Mouse (Mus musculus) intestine, embryonic 15.5 days (tissue): ENCODE data around the gene Igf2bp1. TPM values are rescaled to one million over a fixed set of nuclear protein-coding genes. Genes with fewer than 3 reads are reported as not detected.

Experiments
- ATAC-seq: fragments of 200-750 bp; cut with Nextera tagmentation; 2 replicates; pipeline ENCODE4 v1.8.0; 2017; ENCODE audit warnings: moderate TSS enrichment, moderate library complexity
- H3K27ac ChIP-seq: fragments of 300-500 bp; sonication (generic); 2 replicates; pipeline ENCODE4 v1.5.1; 2015; ENCODE audit warnings: mild to moderate bottlenecking, inconsistent platforms
- H3K27me3 ChIP-seq: fragments of 300-500 bp; sonication (generic); replicated peaks from 2 replicates; pipeline ENCODE4 v1.6.1; 2015; ENCODE audit warnings: inconsistent platforms
- H3K36me3 ChIP-seq: fragments of 300-500 bp; sonication (generic); 2 replicates; pipeline ENCODE4 v1.6.1; 2015; ENCODE audit warnings: inconsistent platforms
- H3K4me1 ChIP-seq: fragments of 300-500 bp; sonication (generic); replicated peaks from 2 replicates; pipeline ENCODE4 v1.6.1; 2015; ENCODE audit warnings: inconsistent platforms
- H3K4me2 ChIP-seq: fragments of 300-500 bp; sonication (generic); replicated peaks from 2 replicates; pipeline ENCODE4 v1.6.1; 2015; ENCODE audit warnings: mild to moderate bottlenecking, inconsistent platforms
- H3K4me3 ChIP-seq: fragments of 300-500 bp; sonication (generic); replicated peaks from 2 replicates; pipeline ENCODE4 v1.5.1; 2015; ENCODE audit warnings: inconsistent platforms
- H3K9ac ChIP-seq: fragments of 300-500 bp; sonication (generic); 2 replicates; pipeline ENCODE4 v1.6.1; 2015; ENCODE audit warnings: inconsistent platforms
- H3K9me3 ChIP-seq: fragments of 300-500 bp; sonication (generic); 2 replicates; pipeline ENCODE4 v1.6.1; 2016; ENCODE audit warnings: inconsistent platforms
- WGBS: fragments of 180-500 bp; shearing (Covaris S2); methylation state at CpG from one replicate; pipeline ENCODE4 v1.1.7; 2015; 5-methylcytosine and 5-hydroxymethylcytosine counted together
- polyA plus RNA-seq: library from polyadenylated mRNA; unstranded; fragments of >200 nt; fragmentation: Nextera tagmentation; extraction: Ambion mirVana; gene quantifications from 2 replicates; pipeline ENCODE4 v1.2.1, GENCODE M21; 2015

The Igf2bp1 gene
- polyA plus RNA-seq, 1 experiment from 2014 or later, result 42.8 TPM

DNA sequence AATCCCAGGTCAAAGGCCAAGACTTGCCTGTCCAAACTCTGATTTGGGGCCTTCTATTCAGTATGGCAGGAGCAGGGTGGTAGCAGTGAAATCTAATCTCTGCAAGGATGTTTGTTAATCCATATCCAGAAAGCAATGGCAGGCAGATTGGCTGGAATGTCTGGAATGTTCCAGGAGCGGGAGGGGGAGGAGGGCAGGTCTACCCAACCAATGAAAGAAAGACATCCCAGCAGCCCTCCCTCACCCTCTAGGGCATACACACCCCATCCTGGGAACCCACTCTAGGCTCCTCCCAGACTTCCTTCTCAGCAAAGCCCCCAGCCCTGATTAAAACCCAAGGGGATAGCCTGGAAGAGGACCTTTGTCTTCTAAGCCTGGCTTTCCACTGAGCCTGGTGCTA lies 23.3 kb downstream of the Igf2bp1 start:
- Histone ChIP-seq H3K4me3 (no peak overlapping the region), H3K9me3 (no peaks in the 10 kb centered on the region), H3K9ac (no peak overlapping the region), H3K4me2 (0 out of 2 replicates have a peak overlapping the region, but pooled peaks have one; percentile 3), H3K36me3 (0 out of 2 replicates have a peak, but pooled peaks cover 4% of the 10 kb centered on the region), H3K4me1 (peaks cover 22% of the 10 kb centered on the region), H3K27me3 (no peaks in the 10 kb centered on the region), H3K27ac (peak overlapping the region; percentile 44)
- WGBS, result 13% methylated on average over 1 of the region's 1 CpGs
- peak; percentile 54 for ATAC-seq

DNA sequence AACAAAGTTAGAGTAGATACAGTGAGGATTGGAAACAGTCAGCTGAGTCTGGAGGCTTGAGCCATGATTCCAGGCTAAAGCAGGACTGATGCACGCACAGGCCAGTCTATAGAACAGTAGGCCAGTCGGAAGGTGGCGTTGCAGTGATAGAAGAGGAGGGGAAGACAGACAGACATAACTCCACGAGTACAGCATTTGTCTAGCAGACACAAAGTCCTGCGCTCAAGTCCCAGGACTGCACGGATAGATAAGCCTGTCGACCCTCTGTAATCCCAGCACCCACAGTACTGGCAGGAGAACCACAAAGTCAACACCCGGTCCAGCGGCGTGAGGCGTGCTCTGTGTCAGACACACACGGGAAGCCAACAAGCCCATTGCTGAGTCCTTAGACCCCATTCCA lies 23.9 kb downstream of the Igf2bp1 start:
- 0 out of 2 replicates have a peak, but pooled peaks have one; percentile 4 for ATAC-seq
- H3K36me3 ChIP-seq, result peaks cover 6% of the 10 kb centered on the region
- H3K4me3 ChIP-seq, result no peak overlapping the region
- no peak overlapping the region for H3K9ac ChIP-seq
- WGBS, result 63% methylated on average over 12 of the region's 12 CpGs
- H3K9me3 ChIP-seq, result no peaks in the 10 kb centered on the region
- H3K27ac ChIP-seq, result peak overlapping the region; percentile 44; the same call in 1 of the 2 replicates
- peaks cover 22% of the 10 kb centered on the region for H3K4me1 ChIP-seq
- 0 out of 2 replicates have a peak overlapping the region, but pooled peaks have one; percentile 10 for H3K4me2 ChIP-seq
- H3K27me3 ChIP-seq, result no peaks in the 10 kb centered on the region

GRCm38 (mm10) chr11:95980762-95981418 lies 24.9 kb downstream of the Igf2bp1 start:
- Histone ChIP-seq H3K4me2 (no peak overlapping the region), H3K4me3 (no peak overlapping the region), H3K9me3 (no peaks in the 10 kb centered on the region), H3K27me3 (no peaks in the 10 kb centered on the region), H3K36me3 (peaks cover 15% of the 10 kb centered on the region), H3K4me1 (peaks cover 22% of the 10 kb centered on the region), H3K27ac (no peak overlapping the region), H3K9ac (no peak overlapping the region)
- WGBS, result 61% methylated on average over 8 of the region's 8 CpGs
- ATAC-seq, result peak; percentile 37; the same call in 1 of the 2 replicates

- Histone ChIP-seq H3K27me3 (no peaks in the 10 kb centered on the region), H3K9ac (no peak overlapping the region), H3K9me3 (no peaks in the 10 kb centered on the region), H3K36me3 (peaks cover 34% of the 10 kb centered on the region), H3K4me3 (no peak overlapping the region), H3K27ac (no peak overlapping the region), H3K4me2 (no peak overlapping the region), H3K4me1 (peaks cover 16% of the 10 kb centered on the region)
- WGBS, result 85% methylated on average over 3 of the region's 3 CpGs
- ATAC-seq, result no peak
Observed at GRCm38 (mm10) chr11:95978487-95978886, 27.3 kb downstream of the Igf2bp1 start.

DNA sequence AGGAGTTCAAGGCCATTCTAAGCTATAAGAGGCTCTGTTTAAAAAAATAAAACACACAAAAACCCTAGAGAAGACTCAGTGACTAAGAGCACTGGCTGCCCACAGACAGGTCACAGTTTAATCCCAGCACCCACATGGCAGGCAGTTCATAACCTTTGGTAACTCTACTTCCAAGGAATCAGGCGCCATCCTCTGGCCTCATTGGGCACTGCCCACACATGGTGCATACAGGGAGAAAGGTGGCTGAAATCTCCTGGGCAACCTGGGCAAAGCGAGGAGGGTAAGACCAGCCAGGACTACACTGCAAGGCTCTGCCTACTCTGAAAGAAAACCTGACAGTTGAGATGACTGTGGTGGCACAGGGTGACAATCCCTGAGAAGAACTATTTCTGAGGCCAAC lies 29.4 kb downstream of the Igf2bp1 start:
- Histone ChIP-seq H3K36me3 (peaks cover 44% of the 10 kb centered on the region), H3K4me3 (no peak overlapping the region), H3K9ac (no peak overlapping the region), H3K27me3 (no peaks in the 10 kb centered on the region), H3K4me1 (no peaks in the 10 kb centered on the region), H3K4me2 (no peak overlapping the region), H3K9me3 (no peaks in the 10 kb centered on the region), H3K27ac (no peak overlapping the region)
- 91% methylated on average over 2 of the region's 2 CpGs for WGBS
- no peak for ATAC-seq

DNA sequence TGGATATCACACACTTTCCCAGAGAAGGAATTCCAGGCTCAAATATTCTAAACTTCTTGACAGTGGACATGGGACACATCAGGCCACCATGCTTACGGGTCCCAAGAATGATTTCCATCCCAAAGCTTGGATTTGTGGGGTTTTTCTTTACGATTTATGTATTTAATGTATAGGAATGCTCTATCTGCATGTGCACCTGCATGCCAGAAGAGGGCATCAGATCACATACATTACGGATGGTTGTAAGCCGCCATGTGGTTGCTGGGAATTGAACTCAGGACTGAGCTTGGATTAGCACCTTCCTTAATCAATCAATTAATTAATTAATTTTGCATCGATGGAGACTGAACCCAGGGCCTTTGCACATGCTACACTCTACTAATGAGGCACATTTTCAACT lies 30.0 kb downstream of the Igf2bp1 start:
- Histone ChIP-seq H3K27me3 (no peaks in the 10 kb centered on the region), H3K4me1 (no peaks in the 10 kb centered on the region), H3K27ac (no peak overlapping the region), H3K9me3 (no peaks in the 10 kb centered on the region), H3K4me3 (no peak overlapping the region), H3K36me3 (peaks cover 47% of the 10 kb centered on the region), H3K4me2 (no peak overlapping the region), H3K9ac (no peak overlapping the region)
- 89% methylated on average over 5 of the region's 5 CpGs for WGBS
- ATAC-seq, result no peak

DNA sequence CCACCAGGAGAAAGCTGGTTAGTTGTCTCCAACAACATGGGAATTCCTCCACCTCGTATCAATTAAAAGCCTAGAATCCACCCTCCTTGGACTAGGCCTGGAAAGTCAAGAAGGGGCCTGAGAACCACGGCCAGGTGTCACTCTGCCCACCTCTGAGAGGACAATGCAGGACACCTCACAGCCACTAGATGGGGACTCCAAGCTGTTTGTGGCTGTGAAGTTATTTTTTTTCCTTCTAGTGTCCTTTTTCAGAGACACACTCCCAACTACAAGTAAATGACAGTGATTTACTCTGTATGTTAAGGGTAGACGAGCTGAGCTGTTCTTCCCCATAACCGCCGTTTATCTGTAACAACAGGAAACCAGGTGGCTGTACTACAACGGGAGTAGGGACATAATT lies 32.6 kb downstream of the Igf2bp1 start:
- H3K4me2 ChIP-seq, result no peak overlapping the region
- no peak overlapping the region for H3K9ac ChIP-seq
- H3K36me3 ChIP-seq, result peaks cover 67% of the 10 kb centered on the region
- H3K27ac ChIP-seq, result no peak overlapping the region
- H3K4me3 ChIP-seq, result no peak overlapping the region
- no peaks in the 10 kb centered on the region for H3K9me3 ChIP-seq
- H3K4me1 ChIP-seq, result no peaks in the 10 kb centered on the region
- no peak for ATAC-seq
- H3K27me3 ChIP-seq, result no peaks in the 10 kb centered on the region
- 78% methylated on average over 6 of the region's 6 CpGs for WGBS

DNA sequence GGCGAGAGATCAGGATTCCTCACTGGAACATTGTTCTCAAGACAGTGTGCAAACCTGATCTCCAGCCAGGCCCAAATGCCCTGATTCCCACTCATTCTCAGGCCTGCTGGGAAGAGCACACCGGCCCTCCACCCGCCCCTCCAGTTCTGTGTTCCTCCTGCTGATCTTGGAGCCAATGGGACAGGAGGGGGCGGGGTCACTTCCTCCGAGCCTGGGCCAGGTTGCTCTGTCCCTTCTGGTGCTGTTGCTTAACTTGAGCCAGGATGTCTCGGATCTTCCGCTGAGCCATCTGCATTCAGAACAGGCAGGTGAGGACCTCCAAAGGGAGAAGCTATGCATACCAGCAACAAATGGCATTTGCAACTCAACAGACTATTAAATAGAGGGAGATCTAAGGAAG lies 42.4 kb downstream of the Igf2bp1 start:
- no peak for ATAC-seq
- Histone ChIP-seq H3K4me3 (no peak overlapping the region), H3K9ac (no peak overlapping the region), H3K36me3 (peaks cover 59% of the 10 kb centered on the region), H3K27ac (no peak overlapping the region), H3K27me3 (no peaks in the 10 kb centered on the region), H3K9me3 (no peaks in the 10 kb centered on the region), H3K4me1 (no peaks in the 10 kb centered on the region), H3K4me2 (no peak overlapping the region)
- 67% methylated on average over 7 of the region's 7 CpGs for WGBS

- H3K27me3 ChIP-seq, result no peaks in the 10 kb centered on the region
- no peaks in the 10 kb centered on the region for H3K4me1 ChIP-seq
- no peak overlapping the region for H3K27ac ChIP-seq
- H3K4me2 ChIP-seq, result no peak overlapping the region
- H3K9me3 ChIP-seq, result no peaks in the 10 kb centered on the region
- ATAC-seq, result no peak
- WGBS, result 69% methylated on average over 6 of the region's 6 CpGs
- H3K9ac ChIP-seq, result no peak overlapping the region
- H3K36me3 ChIP-seq, result peaks cover 28% of the 10 kb centered on the region
- no peak overlapping the region for H3K4me3 ChIP-seq
Observed at GRCm38 (mm10) chr11:95959152-95959551, 46.6 kb downstream of the Igf2bp1 start.

- 72% methylated on average over 9 of the region's 9 CpGs for WGBS
- Histone ChIP-seq H3K27ac (no peak overlapping the region), H3K9me3 (no peaks in the 10 kb centered on the region), H3K27me3 (no peaks in the 10 kb centered on the region), H3K4me1 (no peaks in the 10 kb centered on the region), H3K36me3 (peaks cover 24% of the 10 kb centered on the region), H3K4me2 (no peak overlapping the region), H3K4me3 (no peak overlapping the region), H3K9ac (no peak overlapping the region)
- ATAC-seq, result no peak
Observed at GRCm38 (mm10) chr11:95958251-95958650, 47.5 kb downstream of the Igf2bp1 start.

DNA sequence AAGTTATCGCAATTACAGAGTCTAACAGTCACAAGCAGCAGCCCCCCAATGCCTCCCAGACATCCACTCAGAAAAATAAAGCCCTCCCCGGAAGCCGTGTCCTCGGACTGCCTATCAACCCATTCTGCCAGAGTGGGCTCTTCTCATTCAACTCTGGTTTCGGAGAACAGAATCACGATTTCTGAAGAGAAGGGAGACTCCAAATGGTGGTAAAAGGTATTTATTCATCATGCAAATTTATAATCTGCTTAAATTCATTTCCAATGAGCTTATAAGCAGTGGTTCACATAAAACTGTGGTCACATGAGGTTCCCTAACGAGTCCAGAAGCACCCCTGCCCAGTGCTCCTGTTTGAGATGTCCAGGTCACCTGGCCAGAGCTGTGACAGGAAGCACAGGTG lies 48.3 kb downstream of the Igf2bp1 start:
- H3K4me2 ChIP-seq, result peak overlapping the region; percentile 14; the same call in 1 of the 2 replicates
- peaks cover 19% of the 10 kb centered on the region for H3K36me3 ChIP-seq
- H3K4me3 ChIP-seq, result no peak overlapping the region
- no peak overlapping the region for H3K9ac ChIP-seq
- no peaks in the 10 kb centered on the region for H3K27me3 ChIP-seq
- H3K4me1 ChIP-seq, result no peaks in the 10 kb centered on the region
- ATAC-seq, result no peak
- H3K27ac ChIP-seq, result no peak overlapping the region
- WGBS, result 61% methylated on average over 7 of the region's 7 CpGs
- no peaks in the 10 kb centered on the region for H3K9me3 ChIP-seq

GRCm38 (mm10) chr11:95953313-95953712 lies 52.4 kb downstream of the Igf2bp1 start:
- 79% methylated on average over 5 of the region's 5 CpGs for WGBS
- ATAC-seq, result no peak
- H3K4me2 ChIP-seq, result no peak overlapping the region
- no peaks in the 10 kb centered on the region for H3K9me3 ChIP-seq
- H3K9ac ChIP-seq, result no peak overlapping the region
- no peaks in the 10 kb centered on the region for H3K36me3 ChIP-seq
- no peaks in the 10 kb centered on the region for H3K27me3 ChIP-seq
- H3K27ac ChIP-seq, result no peak overlapping the region
- H3K4me1 ChIP-seq, result no peaks in the 10 kb centered on the region
- no peak overlapping the region for H3K4me3 ChIP-seq

- 73% methylated on average over 13 of the region's 13 CpGs for WGBS
- no peak overlapping the region for H3K4me2 ChIP-seq
- no peak for ATAC-seq
- no peaks in the 10 kb centered on the region for H3K27me3 ChIP-seq
- no peaks in the 10 kb centered on the region for H3K9me3 ChIP-seq
- no peaks in the 10 kb centered on the region for H3K36me3 ChIP-seq
- no peak overlapping the region for H3K27ac ChIP-seq
- no peaks in the 10 kb centered on the region for H3K4me1 ChIP-seq
- H3K9ac ChIP-seq, result no peak overlapping the region
- no peak overlapping the region for H3K4me3 ChIP-seq
Observed at GRCm38 (mm10) chr11:95945838-95946472, 59.8 kb downstream of the Igf2bp1 start.
